Mouse (Mus musculus) liver, embryonic 14.5 days (tissue): ENCODE results near the gene Rcor1. TPM values are rescaled to one million over a fixed set of nuclear protein-coding genes. Genes with fewer than 3 reads are reported as not detected.

Experiments used
- ATAC-seq: fragments of 200-750 bp; cut with Nextera tagmentation; 2 replicates; pipeline ENCODE4 v1.8.0; 2017; ENCODE audit warnings: moderate number of reproducible peaks, mild to moderate bottlenecking, moderate library complexity; ENCODE audit not compliant: insufficient read depth
- DNase-seq, 3 experiments: peaks; one replicate each; pipeline ENCODE4 v3.0.0-alpha.2; 2012 to 2013; ENCODE audit warnings: low read depth in 3 of 3, low spot score in 3 of 3
- H3K27ac ChIP-seq: fragments of 300-500 bp; sonication (generic); 2 replicates; pipeline ENCODE4 v1.5.1; 2014; ENCODE audit warnings: moderate library complexity, mild to moderate bottlenecking, control low read depth, inconsistent platforms
- H3K27me3 ChIP-seq: fragments of 300-500 bp; sonication (generic); 2 replicates; pipeline ENCODE4 v1.6.1; 2014; ENCODE audit warnings: mild to moderate bottlenecking, low read length, moderate library complexity; ENCODE audit not compliant: control insufficient read depth, insufficient read depth
- H3K36me3 ChIP-seq: fragments of 300-500 bp; sonication (generic); replicated peaks from 2 replicates; pipeline ENCODE4 v1.6.1; 2014; ENCODE audit warnings: low read depth; ENCODE audit not compliant: control insufficient read depth, insufficient read depth
- H3K4me1 ChIP-seq, 2 experiments: fragments of 200-500 bp in 1 of 2; fragments of 300-500 bp in 1 of 2; sonication (generic) in 1 of 2; replicated peaks; 2 replicates each; pipeline ENCODE4 v1.6.1; 2012 to 2014; ENCODE audit warnings: antibody characterized with exemption in 1 of 2, inconsistent platforms in 1 of 2, low read length in 1 of 2; ENCODE audit not compliant: control insufficient read depth in 2 of 2, insufficient read depth in 2 of 2
- H3K4me2 ChIP-seq: fragments of 300-500 bp; sonication (generic); 2 replicates; pipeline ENCODE4 v1.6.1; 2014; ENCODE audit warnings: low read depth, mild to moderate bottlenecking, control low read depth, moderate library complexity
- H3K4me3 ChIP-seq, 2 experiments: fragments of 200-500 bp in 1 of 2; fragments of 300-500 bp in 1 of 2; sonication (generic) in 1 of 2; 2 replicates each; pipeline ENCODE4 v1.5.1; 2012 to 2014; ENCODE audit warnings: low read depth in 2 of 2, low read length in 2 of 2, mild to moderate bottlenecking in 2 of 2, control low read depth in 1 of 2, inconsistent platforms in 1 of 2, moderate library complexity in 1 of 2; ENCODE audit not compliant: insufficient read depth in 1 of 2
- H3K9ac ChIP-seq: fragments of 300-500 bp; sonication (generic); replicated peaks from 2 replicates; pipeline ENCODE4 v1.6.1; 2014; ENCODE audit warnings: mild to moderate bottlenecking, control low read depth, moderate library complexity
- H3K9me3 ChIP-seq: fragments of 300-500 bp; sonication (generic); 2 replicates; pipeline ENCODE4 v1.6.1; 2016; ENCODE audit warnings: low read length, mixed read lengths; ENCODE audit not compliant: control insufficient read depth
- CTCF ChIP-seq: IDR thresholded peaks from 2 replicates; pipeline ENCODE4 v1.5.1; 2016; ENCODE audit warnings: antibody characterized with exemption, low read depth, control low read depth
- EP300 ChIP-seq: IDR thresholded peaks from 2 replicates; pipeline ENCODE4 v1.6.1; 2016; ENCODE audit warnings: antibody characterized with exemption, low read depth
- WGBS: fragments of 180-500 bp; shearing (Covaris S2); extraction: QIAGEN DNeasy Blood & Tissue Kit; methylation state at CpG from one replicate; pipeline ENCODE4 v1.1.7; 2014; ENCODE audit not compliant: insufficient replicate concordance; 5-methylcytosine and 5-hydroxymethylcytosine counted together
- polyA plus RNA-seq, 2 experiments: library from polyadenylated mRNA; depleted of rRNA in 1 of 2; stranded (reverse) in 1 of 2; unstranded in 1 of 2; fragments of >200 nt; fragmentation: Nextera tagmentation in 1 of 2; extraction: Ambion mirVana in 1 of 2; gene quantifications; 2 replicates each; pipeline versions ENCODE4 v1.2.1 to v1.2.3; 2012 to 2014

Rcor1 gene
- polyA plus RNA-seq, 2 experiments: 5.8 to 9.1 TPM

- H3K9me3 ChIP-seq: no peaks in the 10 kb centered on the region; the same call in 1 of the 2 replicates
- peak overlapping the region in 1 of 2 experiments; percentile 60; a peak in 1 of 4 replicates for H3K4me3 ChIP-seq
- H3K9ac ChIP-seq: no peak overlapping the region
- peak overlapping the region; percentile 84; the same call in 1 of the 2 replicates for H3K4me2 ChIP-seq
- H3K4me1 ChIP-seq: peaks cover 5 to 9% of the 10 kb centered on the region in 2 experiments
- ATAC-seq (no peak), DNase-seq (no peak)
- WGBS: 74% methylated on average over 12 of the region's 12 CpGs
- no peak for TF ChIP-seq EP300
- TF ChIP-seq CTCF: no peak
- no peaks in the 10 kb centered on the region for H3K36me3 ChIP-seq
- H3K27me3 ChIP-seq: no peaks in the 10 kb centered on the region
- H3K27ac ChIP-seq: no peak overlapping the region
Measured at GRCm38 (mm10) chr12:110992771-110993170, 46.4 kb upstream of the Rcor1 start.

- Histone ChIP-seq H3K9ac (no peak overlapping the region), H3K9me3 (no peaks in the 10 kb centered on the region; the same call in none of the 2 replicates), H3K4me1 (peaks cover 5 to 9% of the 10 kb centered on the region in 2 experiments), H3K36me3 (no peaks in the 10 kb centered on the region), H3K4me3 (no peak overlapping the region), H3K27me3 (no peaks in the 10 kb centered on the region), H3K27ac (no peak overlapping the region), H3K4me2 (no peak overlapping the region)
- WGBS: 74% methylated on average over 3 of the region's 3 CpGs
- no peak for TF ChIP-seq EP300
- no peak for TF ChIP-seq CTCF
- DNase-seq (no peak), ATAC-seq (no peak)
Measured at GRCm38 (mm10) chr12:110993226-110993625, 45.9 kb upstream of the Rcor1 start.

GRCm38 (mm10) chr12:110994666-110995065 is 44.5 kb upstream of the Rcor1 start:
- DNase-seq (no peak), ATAC-seq (no peak)
- H3K9me3 ChIP-seq: no peaks in the 10 kb centered on the region; the same call in none of the 2 replicates
- WGBS: 35% methylated on average over 12 of the region's 12 CpGs
- H3K4me1 ChIP-seq: peaks cover 5 to 9% of the 10 kb centered on the region in 2 experiments
- H3K27ac ChIP-seq: no peak overlapping the region
- H3K9ac ChIP-seq: no peak overlapping the region
- no peak overlapping the region for H3K4me3 ChIP-seq
- TF ChIP-seq CTCF: no peak
- no peak for TF ChIP-seq EP300
- H3K4me2 ChIP-seq: no peak overlapping the region
- H3K27me3 ChIP-seq: no peaks in the 10 kb centered on the region
- no peaks in the 10 kb centered on the region for H3K36me3 ChIP-seq

DNA sequence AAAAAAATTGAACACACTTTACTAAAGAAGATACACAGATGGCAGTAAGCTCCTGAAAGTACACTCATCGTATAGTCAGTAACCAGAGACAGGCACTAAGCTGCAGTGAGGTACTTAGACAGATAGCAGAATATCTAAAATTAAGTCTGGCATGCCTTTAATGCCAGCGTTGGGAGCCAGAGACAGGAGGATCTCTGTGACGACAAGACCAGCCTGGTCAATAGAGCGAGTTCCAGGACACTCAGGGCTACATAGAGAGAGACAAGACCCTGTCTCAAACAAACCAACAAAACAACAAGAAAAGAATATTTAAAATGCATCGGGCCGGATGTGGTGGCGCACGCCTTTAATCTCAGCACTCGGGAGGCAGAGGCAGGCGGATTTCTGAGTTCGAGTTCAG is 41.1 kb upstream of the Rcor1 start:
- H3K4me3 ChIP-seq: no peak overlapping the region
- H3K36me3 ChIP-seq: no peaks in the 10 kb centered on the region
- no peaks in the 10 kb centered on the region for H3K27me3 ChIP-seq
- no peak for TF ChIP-seq CTCF
- no peak for TF ChIP-seq EP300
- WGBS: 88% methylated on average over 11 of the region's 11 CpGs
- H3K9ac ChIP-seq: no peak overlapping the region
- peaks cover 5 to 8% of the 10 kb centered on the region in 2 experiments; a peak in 3 of 4 replicates for H3K4me1 ChIP-seq
- DNase-seq (no peak), ATAC-seq (no peak)
- no peak overlapping the region for H3K4me2 ChIP-seq
- no peak overlapping the region for H3K27ac ChIP-seq
- no peaks in the 10 kb centered on the region; the same call in none of the 2 replicates for H3K9me3 ChIP-seq

DNA sequence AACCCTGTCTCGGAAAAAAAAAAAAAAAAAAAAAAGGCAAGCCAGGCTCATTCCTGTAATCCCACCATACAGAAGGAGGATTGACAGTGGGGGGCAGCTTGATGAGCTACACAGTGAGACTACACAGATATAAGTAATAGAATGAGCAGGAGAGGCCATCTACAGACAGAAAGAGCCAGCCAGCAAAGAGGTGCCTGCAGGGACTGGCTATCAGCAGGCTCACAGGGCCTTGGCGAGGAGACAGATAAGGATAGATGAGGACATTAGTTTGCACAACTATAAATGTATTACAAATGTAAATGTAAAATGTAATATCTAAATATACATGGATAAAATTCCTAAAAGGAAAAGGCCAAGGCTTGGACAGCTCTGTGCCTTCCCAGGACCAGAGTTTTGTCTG is 39.3 kb upstream of the Rcor1 start:
- DNase-seq (no peak), ATAC-seq (peak; percentile 78)
- H3K27ac ChIP-seq: no peak overlapping the region
- no peak overlapping the region for H3K9ac ChIP-seq
- 35% methylated on average over 2 of the region's 2 CpGs for WGBS
- no peaks in the 10 kb centered on the region; the same call in none of the 2 replicates for H3K9me3 ChIP-seq
- peaks cover 5 to 14% of the 10 kb centered on the region in 2 experiments; a peak in 3 of 4 replicates for H3K4me1 ChIP-seq
- no peaks in the 10 kb centered on the region for H3K27me3 ChIP-seq
- no peak overlapping the region for H3K4me2 ChIP-seq
- TF ChIP-seq CTCF (no peak), EP300 (peak; percentile 70)
- H3K4me3 ChIP-seq: no peak overlapping the region
- H3K36me3 ChIP-seq: no peaks in the 10 kb centered on the region
